Mouse (Mus musculus) forebrain, embryonic 10.5 days (tissue): ENCODE results near the gene Fhl3. TPM values are rescaled to one million over a fixed set of nuclear protein-coding genes. Genes with fewer than 3 reads are reported as not detected.
A peak's percentile ranks its signal among the peaks of the same experiment; 100 is the strongest.

Experiments used
- DNase-seq: peaks from one replicate; pipeline ENCODE4 v3.0.0-alpha.2; 2017; ENCODE audit warnings: low spot score; ENCODE audit errors: extremely low spot score
- H3K27ac ChIP-seq: fragments of 300-500 bp; sonication (generic); 2 replicates; pipeline ENCODE4 v1.5.1; 2016; ENCODE audit warnings: mild to moderate bottlenecking
- H3K27me3 ChIP-seq: fragments of 300-500 bp; sonication (generic); 2 replicates; pipeline ENCODE4 v1.6.1; 2016; ENCODE audit warnings: mild to moderate bottlenecking; ENCODE audit not compliant: poor library complexity, severe bottlenecking
- H3K36me3 ChIP-seq: fragments of 300-500 bp; sonication (generic); replicated peaks from 2 replicates; pipeline ENCODE4 v1.6.1; 2016; ENCODE audit warnings: mild to moderate bottlenecking, moderate library complexity
- H3K4me1 ChIP-seq: fragments of 300-500 bp; sonication (generic); 2 replicates; pipeline ENCODE4 v1.6.1; 2016
- H3K4me3 ChIP-seq: fragments of 300-500 bp; sonication (generic); 2 replicates; pipeline ENCODE4 v1.5.1; 2016; ENCODE audit warnings: mild to moderate bottlenecking, moderate library complexity
- H3K9me3 ChIP-seq: fragments of 300-500 bp; sonication (generic); 2 replicates; pipeline ENCODE4 v1.6.1; 2016; ENCODE audit warnings: mild to moderate bottlenecking, moderate library complexity
- WGBS: fragments of 180-500 bp; shearing (Covaris S2); methylation state at CpG from one replicate; pipeline ENCODE4 v1.1.7; 2016; 5-methylcytosine and 5-hydroxymethylcytosine counted together
- polyA plus RNA-seq: library from polyadenylated mRNA; unstranded; fragments of >200 nt; fragmentation: Nextera tagmentation; extraction: Ambion mirVana; gene quantifications from 2 replicates; pipeline ENCODE4 v1.2.1, GENCODE M21; 2016

Gene Fhl3
- polyA plus RNA-seq, 1 experiment from 2014 or later: 5.5 TPM

- Histone ChIP-seq H3K4me3 (no peak overlapping the region), H3K27me3 (peaks cover 23% of the 10 kb centered on the region), H3K36me3 (peaks cover 35% of the 10 kb centered on the region), H3K4me1 (peaks cover 43% of the 10 kb centered on the region), H3K27ac (no peak overlapping the region), H3K9me3 (no peaks in the 10 kb centered on the region)
- WGBS: 89% methylated on average over 8 of the region's 8 CpGs
- DNase-seq: no peak
These were observed 9.0 kb upstream of the Fhl3 start for GRCm38 (mm10) chr4:124691455-124691854.

GRCm38 (mm10) chr4:124692416-124692861 lies 8.1 kb upstream of the Fhl3 start:
- WGBS: 75% methylated on average over 3 of the region's 3 CpGs
- Histone ChIP-seq H3K4me3 (peak overlapping the region; percentile 96), H3K27ac (peak overlapping the region; percentile 90), H3K4me1 (peaks cover 43% of the 10 kb centered on the region), H3K36me3 (peaks cover 26% of the 10 kb centered on the region), H3K27me3 (peaks cover 23% of the 10 kb centered on the region), H3K9me3 (no peaks in the 10 kb centered on the region)
- no peak for DNase-seq

- H3K27me3 ChIP-seq: peaks cover 25% of the 10 kb centered on the region
- DNase-seq: peak; percentile 88
- peak within 1 kb of the TSS; percentile 90 for H3K27ac ChIP-seq
- peaks cover 43% of the 10 kb centered on the region for H3K4me1 ChIP-seq
- peaks cover 17% of the 10 kb centered on the region for H3K36me3 ChIP-seq
- WGBS: under 1% methylated on average over 43 of the region's 43 CpGs
- peak within 1 kb of the TSS; percentile 96 for H3K4me3 ChIP-seq
- no peaks in the 10 kb centered on the region for H3K9me3 ChIP-seq
These were observed 7.2 kb upstream of the Fhl3 start, which contains the start of gene Utp11 for GRCm38 (mm10) chr4:124693135-124693894. Gene Utp11 (minus strand): TSS chr4:124693600.

DNA sequence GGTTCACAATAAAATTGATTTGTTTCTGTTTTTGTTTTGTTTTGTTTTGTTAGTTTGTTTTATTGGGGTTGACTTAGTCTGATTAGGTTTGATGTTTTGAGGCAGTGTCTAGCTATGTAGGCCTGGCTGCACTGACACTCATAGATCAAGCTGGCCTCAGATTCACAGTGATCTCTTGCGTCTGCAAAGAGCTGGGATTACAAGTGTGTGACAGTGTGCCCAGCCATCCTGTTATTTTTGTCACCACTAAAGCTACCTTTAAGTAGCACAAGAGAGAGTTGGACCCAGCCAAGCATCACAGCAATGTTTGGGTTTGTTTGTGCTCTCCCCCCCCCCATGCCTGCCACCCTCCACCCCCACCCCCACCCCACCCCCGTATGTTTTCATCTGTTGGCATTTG lies 5.9 kb upstream of the Fhl3 start:
- no peak for DNase-seq
- Histone ChIP-seq H3K36me3 (peaks cover 5% of the 10 kb centered on the region), H3K27ac (no peak overlapping the region), H3K4me3 (no peak overlapping the region), H3K4me1 (peaks cover 51% of the 10 kb centered on the region), H3K9me3 (no peaks in the 10 kb centered on the region), H3K27me3 (peaks cover 37% of the 10 kb centered on the region)
- 77% methylated on average over 2 of the region's 2 CpGs for WGBS

DNA sequence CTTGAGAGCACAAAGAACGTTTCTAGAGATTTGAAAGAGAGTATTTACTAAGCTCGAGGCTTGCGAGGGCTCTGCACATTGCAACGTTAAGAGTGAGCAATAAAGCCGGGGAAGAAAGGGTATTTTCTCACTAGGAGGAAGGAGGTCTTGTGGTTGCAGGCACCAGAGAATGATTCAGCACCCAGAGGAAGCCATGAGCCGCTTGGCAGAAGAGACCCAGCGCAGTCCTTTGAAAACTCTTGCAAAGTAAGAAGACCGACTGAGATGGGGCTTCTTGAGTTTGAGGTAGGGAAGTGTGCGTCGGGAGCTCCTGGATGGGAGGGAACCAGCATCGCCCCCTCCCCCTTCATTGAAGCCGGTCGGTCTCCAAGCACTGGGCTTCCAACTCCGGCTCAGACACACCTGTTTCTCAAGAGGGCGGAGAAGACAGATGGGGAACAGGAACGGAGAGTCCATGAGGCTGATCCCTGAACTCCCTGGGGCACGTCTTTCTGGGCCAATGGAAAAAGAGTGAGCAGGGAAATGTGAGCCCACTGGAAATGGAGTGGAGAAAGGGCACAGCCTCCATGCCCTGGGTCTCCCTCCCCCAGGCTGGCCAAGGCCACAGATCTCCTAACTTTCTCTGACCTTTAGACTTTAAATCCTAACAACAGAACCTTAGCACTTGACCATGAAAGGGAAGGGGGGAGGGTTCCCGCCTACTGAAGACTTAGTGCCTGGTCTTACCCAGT lies 4.5 kb upstream of the Fhl3 start:
- H3K9me3 ChIP-seq: no peaks in the 10 kb centered on the region
- DNase-seq: no peak
- H3K27me3 ChIP-seq: peaks cover 41% of the 10 kb centered on the region
- H3K4me3 ChIP-seq: 0 out of 2 replicates have a peak overlapping the region, but pooled peaks have one; percentile 3
- 17% methylated on average over 18 of the region's 18 CpGs for WGBS
- H3K4me1 ChIP-seq: peaks cover 60% of the 10 kb centered on the region
- 0 out of 2 replicates have a peak, but pooled peaks cover 3% of the 10 kb centered on the region for H3K36me3 ChIP-seq
- 0 out of 2 replicates have a peak overlapping the region, but pooled peaks have one; percentile 20 for H3K27ac ChIP-seq

DNA sequence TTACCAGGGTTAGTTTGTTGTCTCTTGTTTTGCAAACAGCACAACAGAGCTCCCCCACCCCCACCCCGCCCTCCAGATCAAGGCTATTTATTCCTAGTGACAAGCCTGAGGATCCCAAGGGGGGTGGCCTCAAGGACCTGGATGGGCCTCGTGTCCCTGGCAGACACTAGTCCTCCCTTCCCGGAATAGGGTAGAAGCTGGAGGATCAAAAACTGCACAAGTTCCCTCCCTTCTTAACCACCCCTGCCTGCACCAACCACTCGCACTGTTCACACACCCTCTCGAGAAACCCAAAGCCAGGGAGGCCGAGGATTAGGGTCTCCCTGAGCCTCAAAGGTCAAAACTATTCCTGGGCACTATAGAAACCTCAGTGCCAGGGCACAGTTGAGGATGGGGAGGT lies 710 bp upstream of the Fhl3 start:
- DNase-seq: no peak
- H3K36me3 ChIP-seq: no peaks in the 10 kb centered on the region
- H3K4me3 ChIP-seq: peak overlapping the region; percentile 91
- 4% methylated on average over 6 of the region's 6 CpGs for WGBS
- H3K27me3 ChIP-seq: peaks cover 34% of the 10 kb centered on the region
- peaks cover 69% of the 10 kb centered on the region for H3K4me1 ChIP-seq
- peak overlapping the region; percentile 94 for H3K27ac ChIP-seq
- no peaks in the 10 kb centered on the region for H3K9me3 ChIP-seq

GRCm38 (mm10) chr4:124701052-124701845 lies 748 bp downstream of the Fhl3 start:
- peaks cover 27% of the 10 kb centered on the region for H3K27me3 ChIP-seq
- H3K27ac ChIP-seq: peak overlapping the region; percentile 94
- peak overlapping the region; percentile 91 for H3K4me3 ChIP-seq
- H3K36me3 ChIP-seq: peaks cover 9% of the 10 kb centered on the region
- under 1% methylated on average over 22 of the region's 22 CpGs for WGBS
- peak; percentile 37 for DNase-seq
- H3K4me1 ChIP-seq: peaks cover 76% of the 10 kb centered on the region
- no peaks in the 10 kb centered on the region for H3K9me3 ChIP-seq

DNA sequence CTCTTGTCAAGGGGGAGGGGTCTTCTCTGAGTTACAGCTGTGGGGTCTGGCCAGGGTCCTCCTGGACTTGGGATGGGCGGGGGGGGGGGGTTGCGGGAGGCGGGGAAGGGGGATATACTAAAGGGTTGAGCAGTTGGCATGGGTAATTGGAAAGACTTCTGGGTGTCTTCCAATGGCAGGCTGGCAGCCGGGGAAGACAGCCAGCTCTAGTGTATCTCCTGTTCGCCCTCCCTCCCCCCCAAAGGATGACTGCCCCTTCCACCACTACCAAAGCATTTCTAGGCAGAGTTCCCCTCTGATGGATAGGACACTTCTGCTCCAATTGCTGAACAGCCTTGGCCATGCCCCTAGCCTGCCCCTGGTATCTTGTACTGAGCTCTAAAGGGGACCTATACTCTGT lies 1.4 kb downstream of the Fhl3 start:
- peaks cover 26% of the 10 kb centered on the region for H3K27me3 ChIP-seq
- H3K36me3 ChIP-seq: peaks cover 14% of the 10 kb centered on the region
- H3K4me3 ChIP-seq: peak overlapping the region; percentile 91
- no peaks in the 10 kb centered on the region for H3K9me3 ChIP-seq
- peak overlapping the region; percentile 94 for H3K27ac ChIP-seq
- WGBS: 40% methylated on average over 3 of the region's 5 CpGs
- no peak for DNase-seq
- peaks cover 74% of the 10 kb centered on the region for H3K4me1 ChIP-seq

DNA sequence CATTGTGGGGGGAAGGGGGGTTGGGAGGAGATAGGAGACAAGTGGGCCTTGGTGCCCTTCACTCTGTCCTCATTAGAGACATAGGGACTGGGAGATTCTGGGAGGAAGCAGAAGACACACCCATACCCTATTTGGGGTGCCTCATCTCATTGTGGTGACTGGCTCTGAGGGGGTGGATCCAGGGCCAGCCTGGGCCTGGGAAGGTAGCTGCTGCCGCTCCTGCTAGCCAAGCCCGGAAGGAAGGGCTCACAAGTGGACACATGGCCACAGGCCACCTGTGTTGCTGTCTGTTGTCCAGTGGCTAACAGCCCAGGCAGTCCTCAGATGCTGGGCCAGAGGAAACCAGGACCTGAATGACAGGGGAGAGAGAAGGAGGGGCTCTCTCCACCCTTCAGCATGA lies 2.9 kb downstream of the Fhl3 start:
- Histone ChIP-seq H3K36me3 (peaks cover 24% of the 10 kb centered on the region), H3K27me3 (peaks cover 34% of the 10 kb centered on the region), H3K4me1 (peaks cover 89% of the 10 kb centered on the region), H3K27ac (peak overlapping the region; percentile 90), H3K9me3 (no peaks in the 10 kb centered on the region), H3K4me3 (peak overlapping the region; percentile 39)
- 50% methylated on average over 2 of the region's 2 CpGs for WGBS
- DNase-seq: no peak

GRCm38 (mm10) chr4:124703881-124704796 lies 3.6 kb downstream of the Fhl3 start:
- H3K4me3 ChIP-seq: peak overlapping the region; percentile 39
- 6% methylated on average over 6 of the region's 6 CpGs for WGBS

DNA sequence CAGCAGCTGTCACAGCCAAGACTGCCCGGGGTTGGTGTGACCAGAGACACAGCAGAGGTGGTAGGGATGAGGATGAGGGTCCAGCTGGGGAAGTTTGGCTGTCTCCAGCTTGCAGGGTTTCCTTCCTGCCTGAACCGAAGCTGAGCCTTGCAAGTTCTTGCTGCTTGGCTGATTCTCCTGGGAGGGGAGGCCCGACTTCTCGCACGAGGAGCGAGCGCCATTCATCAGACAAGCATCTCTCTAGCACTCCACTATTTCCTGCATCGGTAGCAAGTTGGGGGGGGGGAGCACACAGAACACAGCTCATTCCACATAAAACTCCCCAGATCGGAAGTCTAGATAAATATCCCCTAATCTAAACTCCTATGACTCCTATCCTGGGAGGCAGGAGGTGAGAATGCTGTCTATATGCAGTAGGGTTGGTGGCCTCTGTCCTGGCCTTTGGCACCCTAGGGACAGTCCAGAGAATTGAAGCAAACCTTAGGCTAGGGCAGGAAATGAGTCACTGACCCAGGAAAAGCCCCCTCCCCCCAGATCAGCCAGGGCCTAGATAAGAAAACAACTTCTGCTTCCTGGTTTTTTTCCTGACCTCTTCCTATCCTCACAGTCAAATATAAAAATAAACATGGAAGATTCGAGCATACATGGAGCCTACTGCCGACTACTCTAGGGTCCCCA lies 4.4 kb downstream of the Fhl3 start:
- Histone ChIP-seq H3K4me1 (peaks cover 94% of the 10 kb centered on the region), H3K36me3 (peaks cover 24% of the 10 kb centered on the region), H3K4me3 (peak overlapping the region; percentile 39), H3K27me3 (peaks cover 27% of the 10 kb centered on the region), H3K27ac (peak overlapping the region; percentile 90), H3K9me3 (no peaks in the 10 kb centered on the region)
- 28% methylated on average over 11 of the region's 11 CpGs for WGBS
- DNase-seq: peak; percentile 38

More at GRCm38 (mm10) chr4:124703881-124704796, 3.6 kb downstream of the Fhl3 start:
- DNase-seq: peak; percentile 59
- Histone ChIP-seq H3K27ac (peak overlapping the region; percentile 90), H3K9me3 (no peaks in the 10 kb centered on the region), H3K27me3 (peaks cover 27% of the 10 kb centered on the region), H3K36me3 (peaks cover 24% of the 10 kb centered on the region), H3K4me1 (peaks cover 94% of the 10 kb centered on the region)
